Mouse (Mus musculus) urinary bladder, postnatal 4 days (tissue): ENCODE data around the gene Il17re.

ENCODE experiments used
- DNase-seq, 2 experiments: peaks; one replicate each; pipeline ENCODE4 v3.0.0; 2021 to 2022; ENCODE audit warnings: low spot score in 2 of 2

The Il17re gene

GRCm38 (mm10) chr6:113457952-113458534 is at the start of gene Il17re:
Gene Il17re (plus strand): TSS chr6:113458484.
- DNase-seq: no peak

GRCm38 (mm10) chr6:113410001-113410400 is 48.3 kb upstream of the Il17re start:
- no peak for DNase-seq

- no peak for DNase-seq
Observed at GRCm38 (mm10) chr6:113416416-113416815, 41.9 kb upstream of the Il17re start.

- no peak for DNase-seq
Observed at GRCm38 (mm10) chr6:113418441-113419198, 39.7 kb upstream of the Il17re start.

GRCm38 (mm10) chr6:113419199-113419587 is 39.1 kb upstream of the Il17re start, which contains the start of gene Rpusd3:
Gene Rpusd3 (minus strand): TSS chr6:113419340.
- DNase-seq: peak; percentile 95 to 100

- no peak for DNase-seq
Observed at GRCm38 (mm10) chr6:113423000-113423399, 35.3 kb upstream of the Il17re start.

GRCm38 (mm10) chr6:113424187-113424586 is 34.1 kb upstream of the Il17re start:
- no peak for DNase-seq

GRCm38 (mm10) chr6:113426696-113427095 is 31.6 kb upstream of the Il17re start:
- no peak for DNase-seq

- no peak for DNase-seq
Observed at GRCm38 (mm10) chr6:113427397-113427796, 30.9 kb upstream of the Il17re start.

GRCm38 (mm10) chr6:113428006-113428405 is 30.3 kb upstream of the Il17re start:
- DNase-seq: no peak

- DNase-seq: no peak
Observed at GRCm38 (mm10) chr6:113429965-113430364, 28.3 kb upstream of the Il17re start.

GRCm38 (mm10) chr6:113430846-113431245 is 27.4 kb upstream of the Il17re start:
- DNase-seq: no peak

- no peak for DNase-seq
Observed at GRCm38 (mm10) chr6:113431801-113432200, 26.5 kb upstream of the Il17re start.

GRCm38 (mm10) chr6:113433661-113434060 is 24.6 kb upstream of the Il17re start:
- no peak for DNase-seq

- no peak for DNase-seq
Observed at GRCm38 (mm10) chr6:113434691-113435090, 23.6 kb upstream of the Il17re start.

- no peak for DNase-seq
Observed at GRCm38 (mm10) chr6:113435664-113436205, 22.5 kb upstream of the Il17re start, which contains the start of gene Cidec. Gene Cidec (minus strand): TSS chr6:113435760.

GRCm38 (mm10) chr6:113437135-113437534 is 21.1 kb upstream of the Il17re start:
- no peak for DNase-seq

- DNase-seq: no peak
Observed at GRCm38 (mm10) chr6:113438721-113439430, 19.4 kb upstream of the Il17re start.

- DNase-seq: no peak
Observed at GRCm38 (mm10) chr6:113440686-113441085, 17.6 kb upstream of the Il17re start.

- peak; percentile 37 to 74 for DNase-seq
Observed at GRCm38 (mm10) chr6:113441147-113441680, 17.1 kb upstream of the Il17re start.

- no peak for DNase-seq
Observed at GRCm38 (mm10) chr6:113442087-113442441, 16.2 kb upstream of the Il17re start.

- peak; percentile 83 to 88 for DNase-seq
Observed at GRCm38 (mm10) chr6:113442442-113443090, 15.7 kb upstream of the Il17re start, which contains the start of gene Jagn1. Gene Jagn1 (plus strand): TSS chr6:113442569.
